Comparison of ENCODE assay signal across 18 mouse cellular contexts in genomic region chr5:24595261-24595660, GRCm38 (mm10). TPM values are rescaled to one million over a fixed set of nuclear protein-coding genes. Genes with fewer than 3 reads are reported as not detected.
DNase-seq lines count a peak whose midpoint lies in the region; ATAC-seq lines count a peak whose summit lies in the region.
"Had no signal": no experiment of that assay in that cellular context is flagged by ENCODE, and none has a peak within 500 bp of the region (broad histone marks: within the 10 kb centered on the region; RNA-seq: fewer than 3 reads in every experiment).

No protein-coding gene starts in this region.

- no peak overlapping the region for H3K4me3 ChIP-seq in forebrain, embryonic 11.5 days (ENCODE audit: low read depth, low read length)
- no peak overlapping the region for H3K4me3 ChIP-seq in forebrain, embryonic 14.5 days (ENCODE audit: low read depth, low read length)
- H3K4me3 ChIP-seq in hindbrain, embryonic 15.5 days, result no peak overlapping the region
- H3K4me3 ChIP-seq in midbrain, embryonic 16.5 days (ENCODE audit: low read depth, low read length), result no peak overlapping the region
- no peak overlapping the region for H3K4me3 ChIP-seq in kidney, embryonic 15.5 days (replicated peaks)

- H3K9me3 ChIP-seq in forebrain, embryonic 11.5 days (ENCODE audit: control insufficient read depth, low read length), result no peaks in the 10 kb centered on the region
- no peaks in the 10 kb centered on the region for H3K9me3 ChIP-seq in forebrain, embryonic 14.5 days (replicated peaks; ENCODE audit: control insufficient read depth, low read length)
- H3K9me3 ChIP-seq in hindbrain, embryonic 15.5 days, result no peaks in the 10 kb centered on the region
- H3K9me3 ChIP-seq in midbrain, embryonic 16.5 days (replicated peaks; ENCODE audit: control insufficient read depth, low read length, poor library complexity, severe bottlenecking), result no peaks in the 10 kb centered on the region
- no peaks in the 10 kb centered on the region for H3K9me3 ChIP-seq in kidney, embryonic 15.5 days (replicated peaks)

- H3K27ac ChIP-seq in forebrain, embryonic 11.5 days (ENCODE audit: low read depth, low read length), result peak overlapping the region; percentile 98
- H3K27ac ChIP-seq in forebrain, embryonic 14.5 days (ENCODE audit: low read depth, low read length), result peak overlapping the region; percentile 99
- peak overlapping the region; percentile 83; the same call in 1 of the 2 replicates for H3K27ac ChIP-seq in hindbrain, embryonic 15.5 days (replicated peaks)
- peak overlapping the region; percentile 92 for H3K27ac ChIP-seq in midbrain, embryonic 16.5 days (ENCODE audit: low read length)
- no peak overlapping the region for H3K27ac ChIP-seq in kidney, embryonic 15.5 days

- no peaks in the 10 kb centered on the region for H3K27me3 ChIP-seq in forebrain, embryonic 11.5 days (ENCODE audit: control insufficient read depth, insufficient read depth, low read length)
- H3K27me3 ChIP-seq in forebrain, embryonic 14.5 days (replicated peaks; ENCODE audit: control insufficient read depth, insufficient read depth, low read length), result no peaks in the 10 kb centered on the region
- no peaks in the 10 kb centered on the region for H3K27me3 ChIP-seq in hindbrain, embryonic 15.5 days
- H3K27me3 ChIP-seq in midbrain, embryonic 16.5 days (ENCODE audit: control insufficient read depth, insufficient read depth, low read depth, low read length), result no peaks in the 10 kb centered on the region
- peaks cover 6% of the 10 kb centered on the region; the same call in 1 of the 2 replicates for H3K27me3 ChIP-seq in kidney, embryonic 15.5 days

- peaks cover 17% of the 10 kb centered on the region; the same call in 1 of the 2 replicates for H3K36me3 ChIP-seq in forebrain, embryonic 11.5 days (ENCODE audit: control insufficient read depth, insufficient read depth, low read length)
- peaks cover 54% of the 10 kb centered on the region for H3K36me3 ChIP-seq in forebrain, embryonic 14.5 days (ENCODE audit: control insufficient read depth, insufficient read depth, low read length)
- peaks cover 40% of the 10 kb centered on the region for H3K36me3 ChIP-seq in hindbrain, embryonic 15.5 days
- H3K36me3 ChIP-seq in midbrain, embryonic 16.5 days (ENCODE audit: control insufficient read depth, insufficient read depth, low read length), result peaks cover 32% of the 10 kb centered on the region
- peaks cover 52% of the 10 kb centered on the region for H3K36me3 ChIP-seq in kidney, embryonic 15.5 days

- DNase-seq in forebrain, embryonic 11.5 days (ENCODE audit: low spot score), result no peak
- DNase-seq in forebrain, embryonic 14.5 days (ENCODE audit: low spot score), result no peak
- DNase-seq in left cerebral cortex, postnatal 4 days, result no peak
- DNase-seq in right cerebral cortex, adult 2 months (ENCODE audit: low spot score in 2 of 2), result no peak
- DNase-seq: gastrocnemius, postnatal 25 days; heart, postnatal 14 days; kidney, adult 9 months; kidney, postnatal 4 days; lung, adult 18-20 months; spleen, adult 18-20 months; thymus, adult 2 months had no signal

- WGBS in forebrain, embryonic 11.5 days, result 91% methylated on average over 5 of the region's 5 CpGs
- WGBS in forebrain, embryonic 14.5 days, result 91% methylated on average over 5 of the region's 5 CpGs
- 89% methylated on average over 5 of the region's 5 CpGs for WGBS in hindbrain, embryonic 15.5 days
- WGBS in midbrain, embryonic 16.5 days, result 93% methylated on average over 5 of the region's 5 CpGs
- 94% methylated on average over 5 of the region's 5 CpGs for WGBS in kidney, embryonic 15.5 days

- H3K9ac ChIP-seq in forebrain, embryonic 11.5 days (ENCODE audit: low read length), result peak overlapping the region; percentile 55
- peak overlapping the region; percentile 53; the same call in 1 of the 2 replicates for H3K9ac ChIP-seq in forebrain, embryonic 14.5 days (ENCODE audit: low read length)
- no peak overlapping the region for H3K9ac ChIP-seq in hindbrain, embryonic 15.5 days
- peak overlapping the region; percentile 65 for H3K9ac ChIP-seq in midbrain, embryonic 16.5 days (ENCODE audit: low read depth, low read length)
- no peak overlapping the region for H3K9ac ChIP-seq in kidney, embryonic 15.5 days

- no peak for ATAC-seq in forebrain, embryonic 11.5 days (replicated peaks; ENCODE audit: low FRiP score)
- no peak for ATAC-seq in forebrain, embryonic 14.5 days
- no peak for ATAC-seq in hindbrain, embryonic 15.5 days (ENCODE audit: low FRiP score, low read depth)
- no peak for ATAC-seq in midbrain, embryonic 16.5 days
- ATAC-seq in kidney, embryonic 15.5 days (replicated peaks; ENCODE audit: low FRiP score), result no peak

- intact Hi-C loops in left cerebral cortex, postnatal 4 days (cut with DNase I), result loop anchor here (5.0 to 10.0 kb wide), 2 partner anchors 57 to 110 kb away; no protein-coding TSS in a partner anchor

- H3K4me1 ChIP-seq in forebrain, embryonic 11.5 days (replicated peaks; ENCODE audit: control insufficient read depth, insufficient read depth, low read length), result peaks cover 37% of the 10 kb centered on the region
- H3K4me1 ChIP-seq in forebrain, embryonic 14.5 days (ENCODE audit: control insufficient read depth, insufficient read depth, low read length), result peaks cover 44% of the 10 kb centered on the region
- H3K4me1 ChIP-seq in hindbrain, embryonic 15.5 days (replicated peaks), result peaks cover 56% of the 10 kb centered on the region
- H3K4me1 ChIP-seq in midbrain, embryonic 16.5 days (ENCODE audit: control insufficient read depth, insufficient read depth, low read length), result peaks cover 43% of the 10 kb centered on the region
- H3K4me1 ChIP-seq in kidney, embryonic 15.5 days, result peaks cover 52% of the 10 kb centered on the region

- no peak overlapping the region for H3K4me2 ChIP-seq in forebrain, embryonic 11.5 days (ENCODE audit: low read depth, low read length, severe bottlenecking)
- peak overlapping the region; percentile 93 for H3K4me2 ChIP-seq in forebrain, embryonic 14.5 days (ENCODE audit: low read length)
- H3K4me2 ChIP-seq in hindbrain, embryonic 15.5 days, result 0 out of 2 replicates have a peak overlapping the region, but pooled peaks have one; percentile 49
- H3K4me2 ChIP-seq in midbrain, embryonic 16.5 days (ENCODE audit: low read length), result no peak overlapping the region; the same call in 1 of the 2 replicates
- H3K4me2 ChIP-seq in kidney, embryonic 15.5 days, result no peak overlapping the region
- H3K4me2 ChIP-seq: heart, embryonic 11.5 days had no signal

RNA-seq across cellular contexts. Expression of gene Chpf2, which starts 8.7 kb away (rescaled TPM):
- 11.4 and 11.5 TPM in 2 replicates for polyA plus RNA-seq in forebrain, embryonic 11.5 days (2014; fragmentation: Nextera tagmentation; extraction: Ambion mirVana)
- polyA plus RNA-seq in forebrain, embryonic 14.5 days (2014; fragmentation: Nextera tagmentation; extraction: Ambion mirVana), result 10.6 and 13.8 TPM in 2 replicates
- 18.7 and 19.0 TPM in 2 replicates for polyA plus RNA-seq in hindbrain, embryonic 15.5 days (2015; fragmentation: Nextera tagmentation; extraction: Ambion mirVana)
- polyA plus RNA-seq in midbrain, embryonic 16.5 days (2015; fragmentation: Nextera tagmentation; extraction: Ambion mirVana), result 16.6 and 23.3 TPM in 2 replicates
- 10 to 100 TPM; 28.7 to 33.7 TPM for total RNA-seq in left cerebral cortex, postnatal 4 days (2021)
- 23.2 and 24.7 TPM in 2 replicates for polyA plus RNA-seq in kidney, embryonic 15.5 days (2015; fragmentation: Nextera tagmentation; extraction: Ambion mirVana)

RNA-seq across cellular contexts. Expression of gene Abcf2, which starts 18.0 kb away (rescaled TPM):
- 153 and 165 TPM in 2 replicates for polyA plus RNA-seq in forebrain, embryonic 11.5 days (2014; fragmentation: Nextera tagmentation; extraction: Ambion mirVana)
- 111 and 112 TPM in 2 replicates for polyA plus RNA-seq in forebrain, embryonic 14.5 days (2014; fragmentation: Nextera tagmentation; extraction: Ambion mirVana)
- 78.7 and 82.1 TPM in 2 replicates for polyA plus RNA-seq in hindbrain, embryonic 15.5 days (2015; fragmentation: Nextera tagmentation; extraction: Ambion mirVana)
- polyA plus RNA-seq in midbrain, embryonic 16.5 days (2015; fragmentation: Nextera tagmentation; extraction: Ambion mirVana), result 78.0 and 85.0 TPM in 2 replicates
- total RNA-seq in left cerebral cortex, postnatal 4 days (2021), result 10 to 100 TPM; 52.9 to 54.7 TPM
- 118 TPM in 2 replicates for polyA plus RNA-seq in kidney, embryonic 15.5 days (2015; fragmentation: Nextera tagmentation; extraction: Ambion mirVana)

RNA-seq across cellular contexts. Expression of gene Smarcd3, which starts 28.9 kb away (rescaled TPM):
- polyA plus RNA-seq in forebrain, embryonic 11.5 days (2014; fragmentation: Nextera tagmentation; extraction: Ambion mirVana), result 76.0 and 93.8 TPM in 2 replicates
- polyA plus RNA-seq in forebrain, embryonic 14.5 days (2014; fragmentation: Nextera tagmentation; extraction: Ambion mirVana), result 170 and 177 TPM in 2 replicates
- 134 and 138 TPM in 2 replicates for polyA plus RNA-seq in hindbrain, embryonic 15.5 days (2015; fragmentation: Nextera tagmentation; extraction: Ambion mirVana)
- polyA plus RNA-seq in midbrain, embryonic 16.5 days (2015; fragmentation: Nextera tagmentation; extraction: Ambion mirVana), result 173 and 192 TPM in 2 replicates
- total RNA-seq in left cerebral cortex, postnatal 4 days (2021), result 100 to 1,000 TPM; 179 to 183 TPM
- polyA plus RNA-seq in kidney, embryonic 15.5 days (2015; fragmentation: Nextera tagmentation; extraction: Ambion mirVana), result 26.5 and 33.4 TPM in 2 replicates

RNA-seq across cellular contexts. Expression of gene 4931409K22Rik, which starts 38.7 kb away (rescaled TPM):
- polyA plus RNA-seq in forebrain, embryonic 11.5 days (2014; fragmentation: Nextera tagmentation; extraction: Ambion mirVana), result 0.20 TPM in 1 of 2 replicates, not detected in the other
- 0.06 and 0.09 TPM in 2 replicates for polyA plus RNA-seq in forebrain, embryonic 14.5 days (2014; fragmentation: Nextera tagmentation; extraction: Ambion mirVana)
- 0.10 and 0.18 TPM in 2 replicates for polyA plus RNA-seq in hindbrain, embryonic 15.5 days (2015; fragmentation: Nextera tagmentation; extraction: Ambion mirVana)
- polyA plus RNA-seq in midbrain, embryonic 16.5 days (2015; fragmentation: Nextera tagmentation; extraction: Ambion mirVana), result 0.08 TPM in 1 of 2 replicates, not detected in the other
- total RNA-seq in left cerebral cortex, postnatal 4 days (2021), result not detected
- 0.23 TPM in 2 replicates for polyA plus RNA-seq in kidney, embryonic 15.5 days (2015; fragmentation: Nextera tagmentation; extraction: Ambion mirVana)
- total RNA-seq: gastrocnemius, postnatal 25 days; heart, postnatal 14 days; layer of hippocampus, postnatal 25 days; left cerebral cortex, postnatal 25 days; liver, adult 2 months had no signal
- polyA plus RNA-seq: heart, embryonic 11.5 days; liver, adult 2 months; thymus, adult 2 months had no signal

RNA-seq across cellular contexts. Expression of gene Asb10, which starts 54.5 kb away (rescaled TPM):
- polyA plus RNA-seq in forebrain, embryonic 11.5 days (2014; fragmentation: Nextera tagmentation; extraction: Ambion mirVana), result 0.11 TPM in 1 of 2 replicates, not detected in the other
- 0.09 and 0.17 TPM in 2 replicates for polyA plus RNA-seq in forebrain, embryonic 14.5 days (2014; fragmentation: Nextera tagmentation; extraction: Ambion mirVana)
- 0.14 and 0.26 TPM in 2 replicates for polyA plus RNA-seq in hindbrain, embryonic 15.5 days (2015; fragmentation: Nextera tagmentation; extraction: Ambion mirVana)
- polyA plus RNA-seq in midbrain, embryonic 16.5 days (2015; fragmentation: Nextera tagmentation; extraction: Ambion mirVana), result 0.15 TPM in 1 of 2 replicates, not detected in the other
- total RNA-seq in left cerebral cortex, postnatal 4 days (2021), result under 1 TPM in 1 of 2 experiments, not detected in 1; 0.60 TPM
- 0.61 and 0.67 TPM in 2 replicates for polyA plus RNA-seq in kidney, embryonic 15.5 days (2015; fragmentation: Nextera tagmentation; extraction: Ambion mirVana)
- total RNA-seq: left cerebral cortex, postnatal 25 days; liver, adult 2 months had no signal

Comparison
In these comparisons a context has a peak if more than half of its experiments do, and no peak if none do; other contexts are left out.
1. H3K4me2 ChIP-seq: peak in forebrain, embryonic 14.5 days (single experiment) and hindbrain, embryonic 15.5 days (single experiment); none in forebrain, embryonic 11.5 days (single experiment), midbrain, embryonic 16.5 days (single experiment) and kidney, embryonic 15.5 days (single experiment).
2. H3K9ac ChIP-seq: peak in forebrain, embryonic 11.5 days (single experiment), forebrain, embryonic 14.5 days (single experiment) and midbrain, embryonic 16.5 days (single experiment); none in hindbrain, embryonic 15.5 days (single experiment) and kidney, embryonic 15.5 days (single experiment).